Mouse (Mus musculus): Measurements from ENCODE around the gene Zer1.

GRCm38 (mm10) chr2:30073285-30073684 lies 51.1 kb downstream of the Zer1 start:
- TF ChIP-seq GATA1 (IDR thresholded peaks at IDR 0.05; ENCODE audit: low read length) (no peak), TAL1 (IDR thresholded peaks at IDR 0.05; ENCODE audit: low read length) (no peak)

Measured in erythroblast, embryonic 14.5 days (primary cell).